Mouse (Mus musculus) spleen, adult 2 months (tissue): ENCODE data around the gene Ttll9. TPM values are rescaled to one million over a fixed set of nuclear protein-coding genes. Genes with fewer than 3 reads are reported as not detected.

Experiments used
- DNase-seq, 2 experiments: peaks; one replicate each; pipeline versions ENCODE4 v3.0.0 to v3.0.0-alpha.2; 2012 to 2021; ENCODE audit warnings: low spot score in 2 of 2, low read depth in 1 of 2
- H3K27ac ChIP-seq: fragments of 200-500 bp; 2 replicates; pipeline ENCODE4 v1.5.1; 2012; ENCODE audit warnings: low read length, inconsistent platforms; ENCODE audit not compliant: insufficient read depth
- H3K27me3 ChIP-seq: fragments of 200-500 bp; 2 replicates; pipeline ENCODE4 v1.6.1; 2012; ENCODE audit warnings: mild to moderate bottlenecking, moderate library complexity, low read length, inconsistent platforms; ENCODE audit not compliant: control insufficient read depth, insufficient read depth
- H3K36me3 ChIP-seq: fragments of 200-500 bp; 2 replicates; pipeline ENCODE4 v1.6.1; 2012; ENCODE audit warnings: mild to moderate bottlenecking, low read length, inconsistent platforms; ENCODE audit not compliant: control insufficient read depth, insufficient read depth
- H3K4me1 ChIP-seq: fragments of 200-500 bp; 2 replicates; pipeline ENCODE4 v1.6.1; 2011; ENCODE audit warnings: inconsistent platforms; ENCODE audit not compliant: control insufficient read depth, insufficient read depth, insufficient read length
- H3K4me3 ChIP-seq: fragments of 200-500 bp; 2 replicates; pipeline ENCODE4 v1.5.1; 2011; ENCODE audit warnings: mild to moderate bottlenecking, inconsistent platforms; ENCODE audit not compliant: insufficient read depth, insufficient read length; ENCODE audit errors: extremely low read depth
- CTCF ChIP-seq: fragments of 200-500 bp; IDR thresholded peaks from 2 replicates; pipeline ENCODE4 v1.5.1; 2011; ENCODE audit warnings: mild to moderate bottlenecking, inconsistent platforms; ENCODE audit not compliant: insufficient read depth, insufficient read length, insufficient replicate concordance; ENCODE audit errors: extremely low read depth
- POLR2A ChIP-seq: fragments of 200-500 bp; IDR thresholded peaks from 2 replicates; pipeline ENCODE4 v1.6.1; 2011; ENCODE audit warnings: low read depth, low read length, inconsistent platforms
- WGBS: fragments of 180-500 bp; shearing (Covaris S2); methylation state at CpG from one replicate; pipeline ENCODE4 v1.1.7; 2018; 5-methylcytosine and 5-hydroxymethylcytosine counted together
- polyA plus RNA-seq: library from polyadenylated mRNA; depleted of rRNA; stranded (reverse); fragments of >200 nt; gene quantifications from 2 replicates; pipeline ENCODE4 v1.2.3, GENCODE M21; 2012

Ttll9 gene
- polyA plus RNA-seq, 1 experiment, result 0.09 TPM

DNA sequence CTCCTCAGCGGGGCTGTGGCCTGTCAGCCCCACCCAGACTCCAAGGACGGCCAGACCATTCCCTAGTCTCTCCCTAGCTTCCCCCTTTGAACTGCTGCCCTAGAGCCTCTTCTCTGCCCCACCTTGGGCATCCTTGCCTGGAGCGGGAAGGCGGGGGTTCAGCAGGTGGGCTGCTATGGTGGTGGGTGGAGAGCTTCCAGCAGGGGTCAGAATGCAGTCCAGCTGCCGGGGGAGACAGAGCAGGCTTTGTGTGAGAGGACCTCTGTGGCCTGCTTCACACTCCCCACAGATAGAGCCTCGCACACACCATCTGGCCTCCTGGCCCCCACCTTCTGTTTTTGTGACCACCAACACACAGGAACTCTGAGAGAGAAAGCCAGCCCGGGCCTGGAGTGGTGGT is 39.9 kb upstream of the Ttll9 start:
- 60% methylated on average over 7 of the region's 7 CpGs for WGBS
- Histone ChIP-seq H3K4me3 (no peak overlapping the region), H3K4me1 (no peaks in the 10 kb centered on the region), H3K27ac (no peak overlapping the region), H3K27me3 (no peaks in the 10 kb centered on the region), H3K36me3 (no peaks in the 10 kb centered on the region)
- TF ChIP-seq CTCF, result no peak
- no peak for TF ChIP-seq POLR2A
- no peak for DNase-seq

DNA sequence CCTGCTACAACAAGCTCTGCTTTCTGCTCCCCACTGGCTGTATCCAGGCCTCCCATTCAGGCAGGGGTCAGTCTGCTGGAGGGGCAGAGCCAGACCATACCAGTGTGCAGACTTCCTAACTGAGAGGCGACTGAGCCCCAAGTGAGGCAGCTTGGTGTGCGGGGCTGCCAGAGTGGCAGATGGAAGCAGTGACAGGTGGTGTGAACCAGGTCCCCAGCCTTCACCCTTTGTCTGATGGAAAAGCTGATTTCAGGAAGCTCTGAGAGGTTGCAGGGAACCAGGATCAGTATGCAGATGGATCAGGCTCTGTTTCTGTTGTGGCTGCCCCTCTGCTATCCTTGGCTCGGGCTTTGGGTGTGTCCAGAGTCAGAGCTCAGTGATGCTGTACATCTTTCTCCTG is 38.7 kb upstream of the Ttll9 start:
- H3K27ac ChIP-seq, result no peak overlapping the region
- DNase-seq, result no peak
- no peak for TF ChIP-seq POLR2A
- TF ChIP-seq CTCF, result no peak
- H3K27me3 ChIP-seq, result no peaks in the 10 kb centered on the region
- 83% methylated on average over 3 of the region's 3 CpGs for WGBS
- no peak overlapping the region for H3K4me3 ChIP-seq
- no peaks in the 10 kb centered on the region for H3K36me3 ChIP-seq
- no peaks in the 10 kb centered on the region for H3K4me1 ChIP-seq

DNA sequence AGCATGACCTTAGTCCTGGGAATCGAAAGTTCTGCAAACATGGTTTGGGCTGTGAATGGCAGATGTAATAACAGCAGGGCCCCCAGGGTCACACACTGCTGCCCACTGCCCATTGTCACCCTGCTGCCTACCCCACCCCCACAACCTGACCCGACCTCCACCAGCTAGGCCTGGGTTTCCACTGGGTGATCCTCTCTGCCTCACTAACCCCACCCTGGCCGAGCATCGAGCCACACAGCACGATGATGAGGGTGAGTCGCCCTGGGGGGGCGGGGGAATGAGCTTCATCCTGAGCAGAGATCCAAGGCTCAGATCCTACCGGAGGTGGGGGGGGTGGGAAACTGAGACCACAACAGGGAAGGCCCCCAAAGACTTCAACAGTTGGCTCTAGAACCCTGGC is 38.2 kb upstream of the Ttll9 start:
- no peaks in the 10 kb centered on the region for H3K4me1 ChIP-seq
- TF ChIP-seq CTCF, result no peak
- no peak for TF ChIP-seq POLR2A
- H3K27ac ChIP-seq, result no peak overlapping the region
- no peaks in the 10 kb centered on the region for H3K27me3 ChIP-seq
- 72% methylated on average over 8 of the region's 8 CpGs for WGBS
- H3K36me3 ChIP-seq, result no peaks in the 10 kb centered on the region
- no peak for DNase-seq
- H3K4me3 ChIP-seq, result no peak overlapping the region

DNA sequence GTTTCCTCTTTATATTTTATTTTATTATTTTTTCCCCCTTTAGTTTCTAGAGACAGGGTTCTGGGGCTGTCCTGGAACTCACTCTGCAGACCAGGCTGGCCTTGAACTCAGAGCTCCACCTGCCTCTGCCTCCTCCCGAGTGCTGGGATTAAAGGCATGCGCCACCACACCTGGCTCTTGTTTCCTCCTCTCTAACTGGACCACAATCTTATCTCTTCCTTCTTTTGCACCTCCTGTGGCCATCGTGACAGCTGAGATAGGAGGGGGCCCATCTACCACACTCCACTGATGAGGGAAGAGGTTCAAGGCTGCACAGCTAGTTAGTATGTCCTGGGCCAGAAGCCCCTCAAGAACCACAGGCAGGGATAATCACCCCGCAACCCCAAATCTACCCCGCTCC is 37.7 kb upstream of the Ttll9 start:
- H3K4me3 ChIP-seq, result no peak overlapping the region
- no peak for DNase-seq
- H3K27ac ChIP-seq, result no peak overlapping the region
- no peaks in the 10 kb centered on the region for H3K4me1 ChIP-seq
- no peaks in the 10 kb centered on the region for H3K27me3 ChIP-seq
- TF ChIP-seq CTCF, result no peak
- TF ChIP-seq POLR2A, result no peak
- H3K36me3 ChIP-seq, result no peaks in the 10 kb centered on the region
- WGBS, result 60% methylated on average over 5 of the region's 5 CpGs

DNA sequence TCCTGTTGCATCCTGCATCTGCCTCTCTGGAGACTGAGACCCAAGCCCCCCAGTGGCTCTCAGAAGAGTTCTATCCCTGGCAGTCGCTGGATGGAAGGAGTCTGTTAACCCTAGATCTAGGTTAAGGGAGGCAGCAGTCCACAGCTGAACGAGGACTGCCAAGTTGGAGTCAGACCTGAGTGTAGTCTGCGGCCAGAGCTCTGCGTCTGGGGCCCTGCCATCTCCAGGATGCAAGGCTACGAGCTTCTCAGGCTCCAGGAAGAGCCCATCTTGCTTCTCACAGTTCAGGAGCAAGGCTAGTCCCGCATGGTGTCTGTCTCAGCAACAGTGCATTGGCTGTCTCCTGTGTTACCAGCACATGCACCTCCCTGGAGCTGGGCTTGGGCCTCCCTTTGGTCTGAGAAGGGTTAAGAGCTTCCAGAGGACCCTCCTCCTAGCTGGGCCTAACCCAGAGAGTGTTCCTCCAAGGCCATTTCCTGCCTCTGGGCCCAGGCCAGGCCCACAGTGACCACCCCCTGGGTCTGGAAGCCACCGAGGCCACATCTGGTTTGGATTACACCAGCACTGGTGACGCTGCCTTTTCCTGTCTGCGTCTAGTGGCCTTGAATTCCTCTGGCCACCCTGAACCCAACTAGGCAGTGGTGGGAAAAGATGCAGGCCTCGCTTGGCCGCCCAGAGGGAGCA is 37.0 kb upstream of the Ttll9 start:
- H3K4me1 ChIP-seq, result no peaks in the 10 kb centered on the region
- DNase-seq, result no peak
- no peaks in the 10 kb centered on the region for H3K27me3 ChIP-seq
- WGBS, result 59% methylated on average over 11 of the region's 11 CpGs
- TF ChIP-seq CTCF (no peak), POLR2A (no peak)
- no peak overlapping the region for H3K4me3 ChIP-seq
- peak overlapping the region; percentile 62; the same call in 1 of the 2 replicates for H3K27ac ChIP-seq
- no peaks in the 10 kb centered on the region for H3K36me3 ChIP-seq

DNA sequence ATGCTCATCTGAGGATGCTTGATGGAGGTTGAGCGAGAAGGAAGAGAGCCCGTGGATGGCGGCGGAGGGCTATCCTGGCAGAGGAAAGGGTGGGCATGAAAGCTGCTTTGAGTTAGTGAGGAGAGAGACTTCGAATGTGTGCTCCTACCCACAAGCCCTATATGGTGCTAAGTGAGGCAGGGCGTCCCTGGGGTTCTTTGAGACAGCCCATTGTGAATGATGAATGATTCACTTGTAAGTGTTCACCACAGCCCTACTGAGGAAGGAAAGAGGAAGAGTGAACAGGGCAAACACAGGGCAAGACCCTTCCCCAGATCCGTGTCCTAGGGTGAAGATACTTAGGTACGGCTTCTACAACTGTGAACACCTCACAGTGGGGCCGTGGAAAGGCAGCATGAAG is 35.4 kb upstream of the Ttll9 start:
- 56% methylated on average over 9 of the region's 9 CpGs for WGBS
- H3K36me3 ChIP-seq, result no peaks in the 10 kb centered on the region
- no peak overlapping the region for H3K27ac ChIP-seq
- TF ChIP-seq POLR2A (no peak), CTCF (no peak)
- no peak for DNase-seq
- H3K27me3 ChIP-seq, result no peaks in the 10 kb centered on the region
- H3K4me3 ChIP-seq, result no peak overlapping the region
- no peaks in the 10 kb centered on the region for H3K4me1 ChIP-seq

DNA sequence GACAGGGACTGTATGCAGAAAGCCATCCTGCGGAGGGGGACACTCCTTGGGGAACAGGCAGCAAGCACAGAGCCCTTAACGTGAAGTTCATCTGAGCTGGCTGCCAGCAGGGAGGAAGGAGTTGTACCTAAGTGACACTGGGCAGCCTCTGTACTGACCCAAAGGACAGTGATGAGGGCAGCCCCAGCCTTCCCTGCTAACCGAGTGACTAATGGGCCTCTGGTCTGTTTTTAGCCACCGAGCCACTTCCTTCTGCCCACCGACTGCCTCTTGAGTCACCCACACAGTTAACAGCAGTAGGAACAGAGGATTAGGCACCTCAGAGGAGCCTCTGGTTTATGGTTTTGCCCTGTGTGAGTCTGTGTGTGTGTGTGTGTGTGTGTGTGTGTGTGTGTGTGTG is 34.9 kb upstream of the Ttll9 start:
- Histone ChIP-seq H3K4me1 (no peaks in the 10 kb centered on the region), H3K27me3 (no peaks in the 10 kb centered on the region), H3K36me3 (no peaks in the 10 kb centered on the region), H3K27ac (no peak overlapping the region), H3K4me3 (no peak overlapping the region)
- 19% methylated on average over 5 of the region's 5 CpGs for WGBS
- no peak for DNase-seq
- TF ChIP-seq CTCF (no peak), POLR2A (no peak)
